Mouse (Mus musculus): ENCODE results near the gene Gng10. TPM values are rescaled to one million over a fixed set of nuclear protein-coding genes. Genes with fewer than 3 reads are reported as not detected.
A peak's percentile ranks its signal among the peaks of the same experiment; 100 is the strongest.

Gene Gng10
- polyA plus RNA-seq (2015; fragmentation: Nextera tagmentation; extraction: Ambion mirVana): 39.5 and 43.2 TPM in 2 replicates

GRCm38 (mm10) chr4:59034918-59035785 lies at the start of gene Gng10:
Gene Gng10, plus strand, starts transcription at chr4:59035088.
- Histone ChIP-seq H3K9ac (peak within 1 kb of the TSS; percentile 83), H3K36me3 (no peaks in the 10 kb centered on the region)

DNA sequence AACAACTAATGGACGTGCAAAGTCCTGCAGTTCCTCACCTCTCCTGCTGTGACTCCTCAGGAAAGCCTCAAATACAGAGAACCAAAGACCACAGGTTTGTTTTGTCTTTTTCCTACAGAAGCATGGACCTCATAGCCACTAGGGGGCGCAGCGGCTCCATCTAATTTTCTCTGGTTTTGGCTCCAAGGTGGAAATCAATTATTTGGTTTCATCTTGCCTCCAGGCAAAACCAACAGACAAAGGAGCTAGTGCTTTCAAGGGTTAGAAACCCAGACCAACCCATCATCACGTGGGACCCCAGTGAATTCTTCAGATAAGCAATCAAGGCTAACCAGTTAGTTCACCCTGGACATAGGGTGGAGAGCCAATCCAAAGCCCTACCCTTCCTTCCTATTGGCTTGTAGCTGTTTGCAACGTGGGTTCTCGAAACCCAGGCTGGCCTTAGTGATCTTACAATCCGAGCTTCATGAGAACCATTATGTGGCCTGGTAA lies 49.7 kb upstream of the Gng10 start:
- no peaks in the 10 kb centered on the region for H3K9me3 ChIP-seq (replicated peaks)
- 13% methylated on average over 7 of the region's 7 CpGs for WGBS
- ATAC-seq (replicated peaks; ENCODE audit: insufficient number of reproducible peaks, insufficient read depth, low FRiP score, low read depth): no peak
- H3K27ac ChIP-seq: no peak overlapping the region
- H3K4me3 ChIP-seq: no peak overlapping the region
- no peak overlapping the region for H3K9ac ChIP-seq
- H3K4me1 ChIP-seq (replicated peaks): peaks cover 11% of the 10 kb centered on the region
- no peaks in the 10 kb centered on the region; the same call in 1 of the 2 replicates for H3K36me3 ChIP-seq
- H3K4me2 ChIP-seq: no peak overlapping the region
- no peaks in the 10 kb centered on the region for H3K27me3 ChIP-seq

More at GRCm38 (mm10) chr4:59034918-59035785, at the start of gene Gng10:
- Histone ChIP-seq H3K27ac (peak within 1 kb of the TSS; percentile 67), H3K4me1 (replicated peaks) (peaks cover 11% of the 10 kb centered on the region), H3K4me3 (peak within 1 kb of the TSS; percentile 93), H3K27me3 (no peaks in the 10 kb centered on the region), H3K4me2 (peak within 1 kb of the TSS; percentile 92), H3K9me3 (replicated peaks) (no peaks in the 10 kb centered on the region; the same call in 1 of the 2 replicates)
- peak; percentile 87 for ATAC-seq (replicated peaks; ENCODE audit: insufficient number of reproducible peaks, insufficient read depth, low FRiP score, low read depth)
- WGBS: 12% methylated on average over 76 of the region's 76 CpGs

DNA sequence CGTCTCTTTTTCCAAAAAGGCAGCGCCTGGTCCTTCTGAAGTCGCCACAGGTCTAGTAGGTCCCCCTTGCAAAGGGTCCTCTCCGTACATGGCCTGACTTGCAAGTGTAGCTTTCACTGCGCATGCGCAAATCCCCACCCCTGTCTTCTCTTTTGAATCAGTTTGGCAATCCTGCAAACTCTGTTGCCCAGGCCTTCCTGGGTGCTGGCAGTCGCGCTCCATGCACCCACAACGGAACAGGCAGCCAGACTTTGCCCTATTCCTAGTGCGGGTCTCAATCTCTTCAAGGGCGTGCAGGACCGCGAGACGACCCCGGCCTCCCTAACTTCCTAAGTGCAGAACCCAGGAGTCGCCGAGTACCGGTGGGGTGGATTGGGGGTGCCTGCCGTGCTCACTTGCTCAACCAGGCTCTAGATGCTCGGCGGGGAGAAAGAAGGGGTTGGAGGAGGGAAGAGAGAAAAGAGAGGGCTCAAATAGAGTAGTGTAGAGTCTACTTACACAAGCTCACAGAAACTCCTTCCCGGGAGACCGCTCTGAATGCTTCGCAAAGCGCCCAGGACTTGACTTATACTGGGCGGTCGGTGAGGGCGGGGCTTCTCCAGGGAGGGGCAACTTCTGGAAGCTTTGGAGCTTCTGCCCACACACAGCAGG lies 48.2 kb upstream of the Gng10 start, which contains the start of gene Ptgr1:
Ptgr1 (minus strand) TSS at position 580 of the 651 bp plus-strand sequence.
- H3K27me3 ChIP-seq: no peaks in the 10 kb centered on the region
- peak within 1 kb of the TSS; percentile 80 for H3K4me3 ChIP-seq
- no peaks in the 10 kb centered on the region for H3K9me3 ChIP-seq (replicated peaks)
- peaks cover 11% of the 10 kb centered on the region for H3K4me1 ChIP-seq (replicated peaks)
- peak within 1 kb of the TSS; percentile 71 for H3K9ac ChIP-seq
- ATAC-seq (replicated peaks; ENCODE audit: insufficient number of reproducible peaks, insufficient read depth, low FRiP score, low read depth): peak; percentile 61
- H3K27ac ChIP-seq: peak within 1 kb of the TSS; percentile 59
- H3K4me2 ChIP-seq: peak within 1 kb of the TSS; percentile 96
- no peaks in the 10 kb centered on the region; the same call in 1 of the 2 replicates for H3K36me3 ChIP-seq
- WGBS: under 1% methylated on average over 28 of the region's 28 CpGs

- Histone ChIP-seq H3K27ac (no peak overlapping the region), H3K4me1 (replicated peaks) (peaks cover 11% of the 10 kb centered on the region), H3K36me3 (no peaks in the 10 kb centered on the region), H3K9ac (no peak overlapping the region), H3K27me3 (no peaks in the 10 kb centered on the region), H3K9me3 (replicated peaks) (no peaks in the 10 kb centered on the region), H3K4me2 (no peak overlapping the region), H3K4me3 (no peak overlapping the region)
- 78% methylated on average over 7 of the region's 7 CpGs for WGBS
- ATAC-seq (replicated peaks; ENCODE audit: insufficient number of reproducible peaks, insufficient read depth, low FRiP score, low read depth): no peak
These were observed 45.5 kb upstream of the Gng10 start for GRCm38 (mm10) chr4:58989303-58989898.

GRCm38 (mm10) chr4:58990609-58991434 lies 44.1 kb upstream of the Gng10 start:
- WGBS: 79% methylated on average over 17 of the region's 17 CpGs
- H3K36me3 ChIP-seq: no peaks in the 10 kb centered on the region
- ATAC-seq (replicated peaks; ENCODE audit: insufficient number of reproducible peaks, insufficient read depth, low FRiP score, low read depth): no peak
- H3K4me2 ChIP-seq: no peak overlapping the region
- no peak overlapping the region for H3K4me3 ChIP-seq
- no peaks in the 10 kb centered on the region for H3K9me3 ChIP-seq (replicated peaks)
- H3K4me1 ChIP-seq (replicated peaks): peaks cover 11% of the 10 kb centered on the region
- H3K27ac ChIP-seq: no peak overlapping the region
- H3K27me3 ChIP-seq: no peaks in the 10 kb centered on the region
- H3K9ac ChIP-seq: no peak overlapping the region

GRCm38 (mm10) chr4:58992195-58992594 lies 42.7 kb upstream of the Gng10 start:
- H3K36me3 ChIP-seq: no peaks in the 10 kb centered on the region
- H3K4me3 ChIP-seq: no peak overlapping the region
- no peak overlapping the region for H3K27ac ChIP-seq
- H3K9me3 ChIP-seq (replicated peaks): no peaks in the 10 kb centered on the region
- H3K4me1 ChIP-seq (replicated peaks): peaks cover 6% of the 10 kb centered on the region
- 34% methylated on average over 5 of the region's 5 CpGs for WGBS
- no peaks in the 10 kb centered on the region for H3K27me3 ChIP-seq
- no peak overlapping the region for H3K9ac ChIP-seq
- H3K4me2 ChIP-seq: no peak overlapping the region
- no peak for ATAC-seq (replicated peaks; ENCODE audit: insufficient number of reproducible peaks, insufficient read depth, low FRiP score, low read depth)

GRCm38 (mm10) chr4:58994762-58995161 lies 40.1 kb upstream of the Gng10 start, which contains the start of gene Dnajc25:
Gene Dnajc25, plus strand, starts transcription at chr4:58995062.
- Histone ChIP-seq H3K27me3 (no peaks in the 10 kb centered on the region), H3K4me1 (replicated peaks) (0 out of 2 replicates have a peak, but pooled peaks cover 4% of the 10 kb centered on the region), H3K27ac (no peak within 1 kb of the TSS), H3K36me3 (no peaks in the 10 kb centered on the region), H3K4me3 (no peak within 1 kb of the TSS), H3K9me3 (replicated peaks) (no peaks in the 10 kb centered on the region), H3K9ac (no peak within 1 kb of the TSS), H3K4me2 (no peak within 1 kb of the TSS)
- ATAC-seq (replicated peaks; ENCODE audit: insufficient number of reproducible peaks, insufficient read depth, low FRiP score, low read depth): no peak
- 76% methylated on average over 4 of the region's 4 CpGs for WGBS

DNA sequence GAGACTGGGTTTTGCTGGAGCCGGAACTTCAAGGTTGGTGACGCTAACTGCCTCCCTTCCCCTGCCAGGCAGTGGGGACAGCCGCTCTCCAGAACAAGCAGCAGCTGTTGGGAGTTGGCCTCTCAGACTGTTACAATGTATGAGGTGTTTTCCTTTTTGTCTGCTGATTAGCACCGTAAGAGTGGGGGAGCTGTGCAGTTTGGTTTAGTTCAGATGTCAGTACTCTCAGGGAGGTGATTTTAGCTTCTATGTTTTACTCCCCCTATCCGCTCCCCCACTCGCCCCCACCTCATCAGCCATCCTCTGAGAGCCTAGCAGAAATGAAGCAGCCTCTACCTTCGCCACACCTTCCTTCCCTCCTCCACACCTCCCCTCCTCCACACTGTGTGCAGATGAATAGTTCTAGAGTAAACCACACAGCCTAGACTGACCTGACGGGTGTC lies 39.6 kb upstream of the Gng10 start:
- no peak overlapping the region for H3K4me2 ChIP-seq
- no peaks in the 10 kb centered on the region for H3K9me3 ChIP-seq (replicated peaks)

DNA sequence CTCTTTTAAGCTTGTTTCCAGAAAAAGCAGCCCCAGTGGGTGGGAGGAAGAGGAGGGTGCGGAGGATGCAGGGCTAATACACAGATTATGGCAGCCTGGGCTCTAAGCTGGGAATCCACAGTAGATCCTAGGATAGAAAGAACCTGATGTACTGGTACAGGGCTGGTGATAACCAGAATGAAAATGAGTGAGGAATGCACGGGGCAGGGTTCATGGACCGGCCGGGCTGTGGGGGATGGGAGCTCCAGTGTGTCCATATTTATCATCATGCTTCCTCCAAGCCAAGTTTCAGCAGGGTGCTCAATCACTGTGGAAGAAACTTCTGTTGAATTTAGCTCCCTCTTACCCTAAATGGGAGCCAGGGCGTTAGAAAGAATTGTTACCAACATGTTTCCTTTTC lies 37.8 kb upstream of the Gng10 start:
- H3K4me1 ChIP-seq (replicated peaks): 0 out of 2 replicates have a peak, but pooled peaks cover 4% of the 10 kb centered on the region
- H3K4me2 ChIP-seq: no peak overlapping the region
- no peak overlapping the region for H3K27ac ChIP-seq
- no peaks in the 10 kb centered on the region for H3K36me3 ChIP-seq
- H3K9ac ChIP-seq: no peak overlapping the region
- no peaks in the 10 kb centered on the region for H3K27me3 ChIP-seq
- no peak overlapping the region for H3K4me3 ChIP-seq
- 39% methylated on average over 5 of the region's 5 CpGs for WGBS
- H3K9me3 ChIP-seq (replicated peaks): no peaks in the 10 kb centered on the region
- ATAC-seq (replicated peaks; ENCODE audit: insufficient number of reproducible peaks, insufficient read depth, low FRiP score, low read depth): no peak

More for the DNA sequence above, 39.6 kb upstream of the Gng10 start:
- Histone ChIP-seq H3K9ac (no peak overlapping the region), H3K36me3 (no peaks in the 10 kb centered on the region), H3K4me1 (replicated peaks) (0 out of 2 replicates have a peak, but pooled peaks cover 4% of the 10 kb centered on the region), H3K27ac (no peak overlapping the region), H3K27me3 (no peaks in the 10 kb centered on the region), H3K4me3 (no peak overlapping the region)
- ATAC-seq (replicated peaks; ENCODE audit: insufficient number of reproducible peaks, insufficient read depth, low FRiP score, low read depth): no peak
- WGBS: 50% methylated on average over 8 of the region's 8 CpGs

GRCm38 (mm10) chr4:58998688-58999087 lies 36.2 kb upstream of the Gng10 start:
- Histone ChIP-seq H3K27me3 (no peaks in the 10 kb centered on the region), H3K4me3 (no peak overlapping the region), H3K4me2 (no peak overlapping the region), H3K9ac (no peak overlapping the region), H3K4me1 (replicated peaks) (peaks cover 7% of the 10 kb centered on the region; the same call in 1 of the 2 replicates), H3K36me3 (no peaks in the 10 kb centered on the region), H3K9me3 (replicated peaks) (no peaks in the 10 kb centered on the region), H3K27ac (no peak overlapping the region)
- ATAC-seq (replicated peaks; ENCODE audit: insufficient number of reproducible peaks, insufficient read depth, low FRiP score, low read depth): no peak
- 80% methylated on average over 1 of the region's 1 CpGs for WGBS

Measured in heart, embryonic 15.5 days (tissue).